Mouse (Mus musculus) myocyte (in vitro differentiated cells): ENCODE measurements around the gene Rd3l.

Experiments
- POLR2A ChIP-seq: IDR thresholded peaks from one replicate; pipeline ENCODE4 v1.6.1; 2011; ENCODE audit warnings: low read depth, mild to moderate bottlenecking, control low read depth, moderate library complexity; ENCODE audit not compliant: insufficient read length
- USF1 ChIP-seq: IDR thresholded peaks from one replicate; pipeline ENCODE4 v1.6.1; 2011; ENCODE audit warnings: low read depth, mild to moderate bottlenecking, control low read depth, moderate library complexity

DNA sequence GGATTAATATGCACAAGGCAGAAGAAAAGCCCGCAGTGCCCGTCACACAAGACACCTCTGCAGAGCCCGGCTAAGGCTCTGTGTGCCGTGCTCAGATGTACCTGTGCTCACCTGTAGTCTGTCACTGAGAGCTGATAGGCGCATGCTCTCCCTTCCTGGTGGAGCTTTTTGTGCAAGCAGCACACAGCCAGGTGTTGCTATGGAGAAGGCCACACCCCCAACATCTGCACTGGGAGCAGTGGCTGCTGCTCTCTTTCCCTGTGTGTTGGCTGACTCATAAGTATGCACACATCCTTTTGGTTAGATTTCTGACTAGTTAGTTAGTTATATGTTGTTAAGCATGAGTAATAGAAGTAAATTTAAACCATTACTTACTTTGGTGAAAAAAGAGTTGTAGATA is 11.5 kb upstream of the Rd3l start:
- no peak for TF ChIP-seq POLR2A
- TF ChIP-seq USF1, result no peak
